Mouse (Mus musculus) myocyte (in vitro differentiated cells): Measurements from ENCODE around the gene Gm17571.

Source experiments
- E2F4 ChIP-seq: IDR thresholded peaks from one replicate; pipeline ENCODE4 v1.6.1; 2011; ENCODE audit warnings: mild to moderate bottlenecking, control low read depth, moderate library complexity; ENCODE audit not compliant: insufficient read depth
- POLR2A ChIP-seq: IDR thresholded peaks from one replicate; pipeline ENCODE4 v1.6.1; 2011; ENCODE audit warnings: low read depth, mild to moderate bottlenecking, control low read depth, moderate library complexity; ENCODE audit not compliant: insufficient read length
- POLR2AphosphoS2 ChIP-seq: IDR thresholded peaks from one replicate; pipeline ENCODE4 v1.6.1; 2011; ENCODE audit warnings: low read depth, control low read depth; ENCODE audit not compliant: insufficient read length
- USF1 ChIP-seq: IDR thresholded peaks from one replicate; pipeline ENCODE4 v1.6.1; 2011; ENCODE audit warnings: low read depth, mild to moderate bottlenecking, control low read depth, moderate library complexity

GRCm38 (mm10) chr9:13443484-13444211 is 2.9 kb downstream of the Gm17571 start:
- TF ChIP-seq POLR2AphosphoS2 (no peak), POLR2A (no peak), E2F4 (no peak), USF1 (no peak)
